Mouse (Mus musculus): ENCODE data around the gene Wdr61. TPM values are rescaled to one million over a fixed set of nuclear protein-coding genes. Genes with fewer than 3 reads are reported as not detected.
"Not testable (repeated sequence)": the region's sequence is repeated elsewhere in the genome, so short reads cannot be mapped to it uniquely, and the experiment has no call there.

Gene Wdr61
- polyA plus RNA-seq, 1 experiment from 2014 or later = 151 TPM

- ATAC-seq = peak; percentile 53; the same call in 1 of the 2 replicates
- H3K9me3 ChIP-seq (replicated peaks); H3K36me3 ChIP-seq (ENCODE audit: poor library complexity, severe bottlenecking); H3K4me1 ChIP-seq; H3K27me3 ChIP-seq; H3K27ac ChIP-seq: not testable (repeated sequence)
- Histone ChIP-seq H3K4me2 (peak overlapping the region; percentile 63), H3K9ac (peak overlapping the region; percentile 34), H3K4me3 (peak overlapping the region; percentile 31)
- WGBS = 4% methylated on average over 31 of the region's 31 CpGs
These were observed 43.0 kb downstream of the Wdr61 start for GRCm38 (mm10) chr9:54691241-54691805.

- not testable (repeated sequence) for H3K4me1 ChIP-seq; H3K27me3 ChIP-seq; H3K9ac ChIP-seq; H3K4me3 ChIP-seq; H3K36me3 ChIP-seq (ENCODE audit: poor library complexity, severe bottlenecking); H3K4me2 ChIP-seq; H3K9me3 ChIP-seq (replicated peaks); H3K27ac ChIP-seq
- ATAC-seq = peak; percentile 57; the same call in 1 of the 2 replicates
- WGBS = 33% methylated on average over 2 of the region's 2 CpGs
These were observed 43.6 kb downstream of the Wdr61 start for GRCm38 (mm10) chr9:54690697-54691096.

- H3K4me1 ChIP-seq = no peaks in the 10 kb centered on the region
- H3K36me3 ChIP-seq (ENCODE audit: poor library complexity, severe bottlenecking) = no peaks in the 10 kb centered on the region
- no peak for ATAC-seq
- no peak overlapping the region for H3K27ac ChIP-seq
- no peak overlapping the region for H3K9ac ChIP-seq
- WGBS = 87% methylated on average over 8 of the region's 8 CpGs
- no peak overlapping the region for H3K4me2 ChIP-seq
- 0 out of 2 replicates have a peak, but pooled peaks cover 6% of the 10 kb centered on the region for H3K27me3 ChIP-seq
- no peaks in the 10 kb centered on the region for H3K9me3 ChIP-seq (replicated peaks)
- H3K4me3 ChIP-seq = no peak overlapping the region
These were observed 44.9 kb downstream of the Wdr61 start for GRCm38 (mm10) chr9:54689446-54689845.

GRCm38 (mm10) chr9:54687246-54688236, 46.8 kb downstream of the Wdr61 start:
- WGBS = 69% methylated on average over 14 of the region's 14 CpGs
- H3K4me3 ChIP-seq = no peak overlapping the region
- no peaks in the 10 kb centered on the region for H3K9me3 ChIP-seq (replicated peaks)
- ATAC-seq = no peak
- no peak overlapping the region for H3K9ac ChIP-seq
- H3K36me3 ChIP-seq (ENCODE audit: poor library complexity, severe bottlenecking) = no peaks in the 10 kb centered on the region
- H3K4me2 ChIP-seq = no peak overlapping the region
- H3K27me3 ChIP-seq = 0 out of 2 replicates have a peak, but pooled peaks cover 6% of the 10 kb centered on the region
- H3K27ac ChIP-seq = no peak overlapping the region
- H3K4me1 ChIP-seq = no peaks in the 10 kb centered on the region

- ATAC-seq = no peak
- H3K27ac ChIP-seq = no peak overlapping the region
- H3K4me2 ChIP-seq = no peak overlapping the region
- no peaks in the 10 kb centered on the region for H3K4me1 ChIP-seq
- H3K27me3 ChIP-seq = no peaks in the 10 kb centered on the region
- no peak overlapping the region for H3K9ac ChIP-seq
- H3K36me3 ChIP-seq (ENCODE audit: poor library complexity, severe bottlenecking) = no peaks in the 10 kb centered on the region
- no peak overlapping the region for H3K4me3 ChIP-seq
- H3K9me3 ChIP-seq (replicated peaks) = no peaks in the 10 kb centered on the region
- WGBS = 73% methylated on average over 7 of the region's 7 CpGs
These were observed 50.3 kb downstream of the Wdr61 start for GRCm38 (mm10) chr9:54683814-54684605.

- WGBS = 81% methylated on average over 3 of the region's 4 CpGs
- no peaks in the 10 kb centered on the region for H3K4me1 ChIP-seq
- no peak overlapping the region for H3K4me2 ChIP-seq
- no peak for ATAC-seq
- no peaks in the 10 kb centered on the region for H3K36me3 ChIP-seq (ENCODE audit: poor library complexity, severe bottlenecking)
- H3K4me3 ChIP-seq = no peak overlapping the region
- no peaks in the 10 kb centered on the region for H3K27me3 ChIP-seq
- H3K27ac ChIP-seq = no peak overlapping the region
- H3K9ac ChIP-seq = no peak overlapping the region
- H3K9me3 ChIP-seq (replicated peaks) = no peaks in the 10 kb centered on the region
These were observed 51.5 kb downstream of the Wdr61 start for GRCm38 (mm10) chr9:54682846-54683245.

- H3K4me1 ChIP-seq = no peaks in the 10 kb centered on the region
- no peak overlapping the region for H3K27ac ChIP-seq
- H3K27me3 ChIP-seq = no peaks in the 10 kb centered on the region; the same call in 1 of the 2 replicates
- H3K4me3 ChIP-seq = peak overlapping the region; percentile 34
- peak overlapping the region; percentile 46; the same call in 1 of the 2 replicates for H3K9ac ChIP-seq
- 1% methylated on average over 14 of the region's 14 CpGs for WGBS
- H3K4me2 ChIP-seq = peak overlapping the region; percentile 62
- H3K36me3 ChIP-seq (ENCODE audit: poor library complexity, severe bottlenecking) = no peaks in the 10 kb centered on the region
- peak; percentile 75; the same call in 1 of the 2 replicates for ATAC-seq
- no peaks in the 10 kb centered on the region for H3K9me3 ChIP-seq (replicated peaks)
These were observed 57.8 kb downstream of the Wdr61 start for GRCm38 (mm10) chr9:54676531-54676986.

- Histone ChIP-seq H3K9me3 (replicated peaks) (no peaks in the 10 kb centered on the region), H3K27ac (no peak overlapping the region), H3K4me2 (no peak overlapping the region), H3K27me3 (no peaks in the 10 kb centered on the region; the same call in 1 of the 2 replicates), H3K4me3 (no peak overlapping the region), H3K36me3 (ENCODE audit: poor library complexity, severe bottlenecking) (no peaks in the 10 kb centered on the region), H3K4me1 (no peaks in the 10 kb centered on the region), H3K9ac (no peak overlapping the region)
- 88% methylated on average over 13 of the region's 13 CpGs for WGBS
- ATAC-seq = no peak
These were observed 60.4 kb downstream of the Wdr61 start for GRCm38 (mm10) chr9:54673887-54674286.

- Histone ChIP-seq H3K9ac (no peak overlapping the region), H3K4me1 (no peaks in the 10 kb centered on the region), H3K27me3 (no peaks in the 10 kb centered on the region; the same call in 1 of the 2 replicates), H3K9me3 (replicated peaks) (no peaks in the 10 kb centered on the region), H3K27ac (no peak overlapping the region), H3K36me3 (ENCODE audit: poor library complexity, severe bottlenecking) (no peaks in the 10 kb centered on the region), H3K4me3 (no peak overlapping the region), H3K4me2 (no peak overlapping the region)
- WGBS = 76% methylated on average over 3 of the region's 3 CpGs
- ATAC-seq = no peak
These were observed 62.4 kb downstream of the Wdr61 start for GRCm38 (mm10) chr9:54671962-54672361.

GRCm38 (mm10) chr9:54668455-54668854, 65.9 kb downstream of the Wdr61 start:
- H3K27ac ChIP-seq = no peak overlapping the region
- H3K36me3 ChIP-seq (ENCODE audit: poor library complexity, severe bottlenecking) = no peaks in the 10 kb centered on the region

GRCm38 (mm10) chr9:54666116-54666515, 68.2 kb downstream of the Wdr61 start:
- WGBS = 96% methylated on average over 3 of the region's 3 CpGs
- Histone ChIP-seq H3K9ac (no peak overlapping the region), H3K27me3 (no peaks in the 10 kb centered on the region), H3K36me3 (ENCODE audit: poor library complexity, severe bottlenecking) (no peaks in the 10 kb centered on the region), H3K4me1 (peaks cover 13% of the 10 kb centered on the region), H3K4me3 (no peak overlapping the region), H3K4me2 (no peak overlapping the region), H3K27ac (no peak overlapping the region), H3K9me3 (replicated peaks) (no peaks in the 10 kb centered on the region; the same call in 1 of the 2 replicates)
- ATAC-seq = no peak

More at GRCm38 (mm10) chr9:54668455-54668854, 65.9 kb downstream of the Wdr61 start:
- 59% methylated on average over 4 of the region's 4 CpGs for WGBS
- no peak for ATAC-seq
- H3K9me3 ChIP-seq (replicated peaks) = no peaks in the 10 kb centered on the region; the same call in 1 of the 2 replicates
- no peaks in the 10 kb centered on the region for H3K27me3 ChIP-seq
- H3K4me1 ChIP-seq = no peaks in the 10 kb centered on the region
- H3K4me2 ChIP-seq = no peak overlapping the region
- H3K9ac ChIP-seq = no peak overlapping the region
- H3K4me3 ChIP-seq = no peak overlapping the region

Measured in forebrain, embryonic 13.5 days (tissue).